Mouse (Mus musculus): ENCODE measurements around the gene Defb5.
"Not testable (repeated sequence)": the region's sequence is repeated elsewhere in the genome, so short reads cannot be mapped to it uniquely, and the experiment has no call there.

Defb5 gene

GRCm38 (mm10) chr8:19247280-19247679 lies at the start of gene Defb5:
Gene Defb5, plus strand, starts transcription at chr8:19247580.
- no peak for DNase-seq

GRCm38 (mm10) chr8:19225161-19225560 lies 22.2 kb upstream of the Defb5 start, which contains the start of gene Defb6:
Gene Defb6, plus strand, starts transcription at chr8:19225478.
- DNase-seq = no peak

- no peak for DNase-seq
These were observed 9.3 kb upstream of the Defb5 start for GRCm38 (mm10) chr8:19238101-19238500.

- DNase-seq = no peak
These were observed 7.8 kb upstream of the Defb5 start, which contains the start of gene Defb46 for GRCm38 (mm10) chr8:19239616-19240015. Gene Defb46, plus strand, starts transcription at chr8:19239916.

GRCm38 (mm10) chr8:19258136-19258535 lies 10.8 kb downstream of the Defb5 start:
- no peak for DNase-seq

GRCm38 (mm10) chr8:19259667-19260066 lies 12.3 kb downstream of the Defb5 start:
- no peak for DNase-seq

- DNase-seq = not testable (repeated sequence)
These were observed 45.7 kb downstream of the Defb5 start, which contains the start of gene Defb3 for GRCm38 (mm10) chr8:19293060-19293459. Gene Defb3, plus strand, starts transcription at chr8:19293360.

GRCm38 (mm10) chr8:19298361-19298760 lies 51.0 kb downstream of the Defb5 start:
- DNase-seq = not testable (repeated sequence)

Data from right cerebral cortex, adult 18-20 months (tissue).